Mouse (Mus musculus) forebrain, embryonic 16.5 days (tissue): ENCODE measurements around the gene 9530003J23Rik. TPM values are rescaled to one million over a fixed set of nuclear protein-coding genes. Genes with fewer than 3 reads are reported as not detected.
"Not testable (repeated sequence)": the region's sequence is repeated elsewhere in the genome, so short reads cannot be mapped to it uniquely, and the experiment has no call there.

Source experiments
- ATAC-seq: fragments of 200-750 bp; cut with Nextera tagmentation; 2 replicates; pipeline ENCODE4 v1.8.0; 2017; ENCODE audit warnings: mild to moderate bottlenecking, moderate library complexity
- H3K27ac ChIP-seq: fragments of 300-500 bp; sonication (generic); 2 replicates; pipeline ENCODE4 v1.5.1; 2014; ENCODE audit warnings: low read length, control low read depth
- H3K27me3 ChIP-seq: fragments of 300-500 bp; sonication (generic); replicated peaks from 2 replicates; pipeline ENCODE4 v1.6.1; 2014; ENCODE audit warnings: low read length; ENCODE audit not compliant: control insufficient read depth, insufficient read depth
- H3K36me3 ChIP-seq: fragments of 300-500 bp; sonication (generic); 2 replicates; pipeline ENCODE4 v1.6.1; 2014; ENCODE audit not compliant: control insufficient read depth, insufficient read depth
- H3K4me1 ChIP-seq: fragments of 300-500 bp; sonication (generic); replicated peaks from 2 replicates; pipeline ENCODE4 v1.6.1; 2014; ENCODE audit warnings: low read length; ENCODE audit not compliant: control insufficient read depth, insufficient read depth
- H3K4me2 ChIP-seq: fragments of 300-500 bp; sonication (generic); 2 replicates; pipeline ENCODE4 v1.6.1; 2014; ENCODE audit warnings: mild to moderate bottlenecking, low read length, control low read depth
- H3K4me3 ChIP-seq: fragments of 300-500 bp; sonication (generic); replicated peaks from 2 replicates; pipeline ENCODE4 v1.5.1; 2014; ENCODE audit warnings: mild to moderate bottlenecking, low read length, control low read depth
- H3K9ac ChIP-seq: fragments of 300-500 bp; sonication (generic); replicated peaks from 2 replicates; pipeline ENCODE4 v1.6.1; 2014; ENCODE audit warnings: low read depth, low read length, control low read depth
- H3K9me3 ChIP-seq: fragments of 300-500 bp; sonication (generic); 2 replicates; pipeline ENCODE4 v1.6.1; 2016; ENCODE audit warnings: low read length; ENCODE audit not compliant: control insufficient read depth
- WGBS: fragments of 180-500 bp; shearing (Covaris S2); extraction: QIAGEN DNeasy Blood & Tissue Kit; methylation state at CpG from one replicate; pipeline ENCODE4 v1.1.7; 2014; 5-methylcytosine and 5-hydroxymethylcytosine counted together
- polyA plus RNA-seq: library from polyadenylated mRNA; unstranded; fragments of >200 nt; fragmentation: Nextera tagmentation; extraction: Ambion mirVana; gene quantifications from 2 replicates; pipeline ENCODE4 v1.2.1, GENCODE M21; 2015

9530003J23Rik gene
- polyA plus RNA-seq, 1 experiment from 2014 or later, result not detected

GRCm38 (mm10) chr10:117281381-117281920 is 42.9 kb upstream of the 9530003J23Rik start:
- H3K27ac ChIP-seq, result no peak overlapping the region
- H3K4me1 ChIP-seq, result no peaks in the 10 kb centered on the region
- WGBS, result 86% methylated on average over 7 of the region's 7 CpGs
- H3K27me3 ChIP-seq, result no peaks in the 10 kb centered on the region
- no peak overlapping the region for H3K9ac ChIP-seq
- H3K9me3 ChIP-seq, result no peaks in the 10 kb centered on the region
- no peak overlapping the region for H3K4me3 ChIP-seq
- H3K4me2 ChIP-seq, result no peak overlapping the region
- no peak for ATAC-seq
- no peaks in the 10 kb centered on the region for H3K36me3 ChIP-seq

- ATAC-seq, result no peak
- Histone ChIP-seq H3K36me3 (no peaks in the 10 kb centered on the region), H3K9ac (no peak overlapping the region), H3K27ac (no peak overlapping the region), H3K4me1 (no peaks in the 10 kb centered on the region), H3K9me3 (no peaks in the 10 kb centered on the region), H3K4me2 (no peak overlapping the region), H3K4me3 (no peak overlapping the region), H3K27me3 (no peaks in the 10 kb centered on the region)
- 52% methylated on average over 1 of the region's 1 CpGs for WGBS
Measured at GRCm38 (mm10) chr10:117280000-117280399, 41.5 kb upstream of the 9530003J23Rik start.

GRCm38 (mm10) chr10:117278510-117278909 is 40.0 kb upstream of the 9530003J23Rik start:
- not testable (repeated sequence) for H3K4me1 ChIP-seq, H3K36me3 ChIP-seq, H3K9ac ChIP-seq, H3K27ac ChIP-seq, H3K9me3 ChIP-seq, H3K4me2 ChIP-seq, H3K4me3 ChIP-seq, ATAC-seq, H3K27me3 ChIP-seq
- WGBS, result 43% methylated on average over 2 of the region's 2 CpGs

DNA sequence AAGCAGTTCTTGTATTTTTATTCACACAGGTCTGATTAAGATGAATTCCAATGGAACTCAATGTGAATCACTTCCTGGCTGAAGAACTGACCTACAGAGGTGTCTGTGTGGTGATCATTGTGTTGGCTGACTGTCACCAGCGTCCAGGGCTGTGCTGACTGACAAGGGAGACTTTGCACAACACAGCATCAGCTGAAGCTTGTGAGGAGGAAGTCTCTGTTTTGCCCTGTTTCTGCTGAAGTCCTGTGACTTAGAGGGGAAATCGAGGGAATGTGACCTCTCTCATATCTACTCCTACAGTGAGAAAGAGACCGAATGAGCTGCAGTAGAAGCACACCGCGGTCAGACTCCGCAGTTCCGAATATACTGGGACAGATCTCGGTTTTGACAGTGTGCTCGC is 39.3 kb upstream of the 9530003J23Rik start:
- not testable (repeated sequence) for H3K27ac ChIP-seq, H3K36me3 ChIP-seq, H3K27me3 ChIP-seq, H3K4me2 ChIP-seq, H3K9me3 ChIP-seq, ATAC-seq, H3K9ac ChIP-seq, H3K4me1 ChIP-seq, H3K4me3 ChIP-seq
- 86% methylated on average over 9 of the region's 9 CpGs for WGBS

- Histone ChIP-seq H3K36me3 (no peaks in the 10 kb centered on the region), H3K9ac (no peak overlapping the region), H3K9me3 (no peaks in the 10 kb centered on the region), H3K4me1 (no peaks in the 10 kb centered on the region), H3K27me3 (no peaks in the 10 kb centered on the region), H3K4me2 (no peak overlapping the region), H3K27ac (no peak overlapping the region), H3K4me3 (no peak overlapping the region)
- no peak for ATAC-seq
- 83% methylated on average over 10 of the region's 10 CpGs for WGBS
Measured at GRCm38 (mm10) chr10:117275681-117276369, 37.3 kb upstream of the 9530003J23Rik start.

- not testable (repeated sequence) for H3K4me1 ChIP-seq, H3K27ac ChIP-seq, H3K36me3 ChIP-seq, H3K4me3 ChIP-seq, H3K9me3 ChIP-seq, H3K9ac ChIP-seq, H3K27me3 ChIP-seq, ATAC-seq, H3K4me2 ChIP-seq
- 97% methylated on average over 2 of the region's 7 CpGs for WGBS
Measured at GRCm38 (mm10) chr10:117274645-117275044, 36.1 kb upstream of the 9530003J23Rik start.

DNA sequence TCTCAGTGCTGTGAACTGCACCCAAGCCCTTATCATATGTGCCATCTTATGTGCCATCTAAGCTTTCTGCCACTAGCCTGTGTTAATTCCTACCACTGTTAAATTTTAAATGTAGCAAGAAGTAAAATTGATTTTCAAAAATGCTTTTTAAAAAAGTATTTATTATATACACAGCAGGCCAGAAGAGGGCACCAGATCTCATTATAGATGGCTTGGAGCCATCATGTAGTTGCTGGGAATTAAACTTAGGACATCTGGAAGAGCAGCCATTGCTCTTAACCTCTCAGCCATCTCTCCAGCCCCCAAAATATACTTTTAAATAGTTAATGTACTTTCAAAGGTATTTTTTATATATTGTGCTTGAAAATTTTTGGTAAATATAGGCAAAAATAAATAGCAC is 33.5 kb upstream of the 9530003J23Rik start:
- H3K36me3 ChIP-seq, result no peaks in the 10 kb centered on the region
- H3K9me3 ChIP-seq, result no peaks in the 10 kb centered on the region
- H3K27me3 ChIP-seq, result no peaks in the 10 kb centered on the region
- no peaks in the 10 kb centered on the region for H3K4me1 ChIP-seq
- H3K9ac ChIP-seq, result no peak overlapping the region
- H3K27ac ChIP-seq, result no peak overlapping the region
- no peak overlapping the region for H3K4me2 ChIP-seq
- no peak for ATAC-seq
- no peak overlapping the region for H3K4me3 ChIP-seq

- H3K4me1 ChIP-seq, result no peaks in the 10 kb centered on the region
- H3K36me3 ChIP-seq, result no peaks in the 10 kb centered on the region
- ATAC-seq, result no peak
- H3K9me3 ChIP-seq, result no peaks in the 10 kb centered on the region; the same call in 1 of the 2 replicates
- H3K4me3 ChIP-seq, result no peak overlapping the region
- H3K4me2 ChIP-seq, result no peak overlapping the region
- H3K27me3 ChIP-seq, result no peaks in the 10 kb centered on the region
- H3K9ac ChIP-seq, result no peak overlapping the region
- H3K27ac ChIP-seq, result no peak overlapping the region
Measured at GRCm38 (mm10) chr10:117259870-117260269, 21.4 kb upstream of the 9530003J23Rik start.

DNA sequence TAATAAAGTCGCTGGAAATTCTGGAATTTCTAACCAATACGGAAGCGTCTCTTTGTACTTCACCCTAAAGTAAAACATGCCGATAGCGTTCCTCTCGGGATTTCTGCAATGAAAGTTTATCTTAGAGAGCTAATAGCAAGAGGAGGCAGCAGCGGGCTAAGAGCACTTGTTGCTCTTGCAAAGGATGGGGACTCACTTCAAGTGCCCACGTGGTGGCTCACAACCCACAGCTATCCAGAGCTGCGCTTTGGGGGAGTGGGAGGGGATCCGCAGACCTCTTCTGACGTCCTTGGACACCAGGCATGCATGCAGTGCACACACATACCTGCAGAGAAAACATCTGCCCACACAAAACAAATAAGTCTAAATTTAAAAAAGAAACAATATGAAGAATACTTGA is 2.6 kb downstream of the 9530003J23Rik start:
- no peak overlapping the region for H3K4me2 ChIP-seq
- H3K4me3 ChIP-seq, result no peak overlapping the region
- no peaks in the 10 kb centered on the region for H3K36me3 ChIP-seq
- H3K27ac ChIP-seq, result no peak overlapping the region
- WGBS, result 63% methylated on average over 11 of the region's 11 CpGs
- H3K9ac ChIP-seq, result no peak overlapping the region
- H3K27me3 ChIP-seq, result no peaks in the 10 kb centered on the region
- no peaks in the 10 kb centered on the region for H3K9me3 ChIP-seq
- H3K4me1 ChIP-seq, result no peaks in the 10 kb centered on the region
- ATAC-seq, result no peak

DNA sequence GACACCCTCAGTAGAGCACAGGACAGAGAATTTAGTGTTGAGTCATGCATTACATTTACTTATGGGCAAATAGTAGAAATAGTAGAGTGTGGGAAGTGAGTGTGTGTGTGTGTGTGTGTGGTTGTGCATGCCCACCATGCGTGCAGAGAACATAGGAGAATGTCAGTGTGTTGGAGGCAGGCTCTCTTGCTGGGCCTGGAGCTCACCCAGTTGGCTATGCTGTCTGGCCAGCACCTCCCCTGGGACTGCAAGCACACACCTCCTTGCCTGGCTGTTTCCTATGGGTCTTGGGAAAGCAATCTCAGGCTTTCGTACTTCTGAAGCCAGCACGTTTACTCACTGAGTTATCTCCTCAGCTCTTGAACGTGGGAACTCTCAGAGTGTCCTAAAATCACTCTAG is 3.7 kb downstream of the 9530003J23Rik start:
- Histone ChIP-seq H3K9me3 (no peaks in the 10 kb centered on the region), H3K4me2 (no peak overlapping the region), H3K36me3 (no peaks in the 10 kb centered on the region), H3K4me1 (no peaks in the 10 kb centered on the region), H3K27ac (no peak overlapping the region), H3K27me3 (no peaks in the 10 kb centered on the region), H3K9ac (no peak overlapping the region), H3K4me3 (no peak overlapping the region)
- no peak for ATAC-seq
- 69% methylated on average over 4 of the region's 4 CpGs for WGBS
